Mouse (Mus musculus) thymus, postnatal 10 days (tissue): ENCODE results near the gene Il22ra2.
A peak's percentile ranks its signal among the peaks of the same experiment; 100 is the strongest.

Experiments used
- DNase-seq, 2 experiments: peaks; one replicate each; pipeline ENCODE4 v3.0.0; 2021; ENCODE audit warnings: low spot score in 2 of 2

Il22ra2 gene

GRCm38 (mm10) chr10:19621408-19622048 is at the start of gene Il22ra2:
Gene Il22ra2, plus strand, starts transcription at chr10:19621998.
- DNase-seq, result peak in 1 of 2 experiments; percentile 18

GRCm38 (mm10) chr10:19577571-19577970 is 44.2 kb upstream of the Il22ra2 start:
- DNase-seq, result no peak

GRCm38 (mm10) chr10:19578001-19578400 is 43.8 kb upstream of the Il22ra2 start:
- no peak for DNase-seq

- DNase-seq, result no peak
Measured at GRCm38 (mm10) chr10:19578409-19578986, 43.3 kb upstream of the Il22ra2 start.

- DNase-seq, result no peak
Measured at GRCm38 (mm10) chr10:19580660-19581059, 41.1 kb upstream of the Il22ra2 start.

GRCm38 (mm10) chr10:19581844-19582582 is 39.8 kb upstream of the Il22ra2 start:
- DNase-seq, result peak; percentile 49

- no peak for DNase-seq
Measured at GRCm38 (mm10) chr10:19582806-19583430, 38.9 kb upstream of the Il22ra2 start.

- peak; percentile 80 to 86 for DNase-seq
Measured at GRCm38 (mm10) chr10:19584064-19584463, 37.7 kb upstream of the Il22ra2 start.

GRCm38 (mm10) chr10:19584846-19585245 is 37.0 kb upstream of the Il22ra2 start:
- DNase-seq, result no peak

- no peak for DNase-seq
Measured at GRCm38 (mm10) chr10:19585860-19586259, 35.9 kb upstream of the Il22ra2 start.

- peak in 1 of 2 experiments; percentile 54 for DNase-seq
Measured at GRCm38 (mm10) chr10:19587281-19587680, 34.5 kb upstream of the Il22ra2 start.

- DNase-seq, result no peak
Measured at GRCm38 (mm10) chr10:19589626-19590025, 32.2 kb upstream of the Il22ra2 start.

- no peak for DNase-seq
Measured at GRCm38 (mm10) chr10:19591286-19591640, 30.5 kb upstream of the Il22ra2 start.

GRCm38 (mm10) chr10:19591641-19592441 is 30.0 kb upstream of the Il22ra2 start, which contains the start of gene Ifngr1:
Gene Ifngr1, plus strand, starts transcription at chr10:19591949.
- DNase-seq, result peak; percentile 99 to 100

GRCm38 (mm10) chr10:19592556-19592955 is 29.2 kb upstream of the Il22ra2 start:
- DNase-seq, result no peak

- no peak for DNase-seq
Measured at GRCm38 (mm10) chr10:19593296-19593695, 28.5 kb upstream of the Il22ra2 start.

- DNase-seq, result peak; percentile 50 to 55
Measured at GRCm38 (mm10) chr10:19594201-19594905, 27.4 kb upstream of the Il22ra2 start.

- no peak for DNase-seq
Measured at GRCm38 (mm10) chr10:19596866-19597265, 24.9 kb upstream of the Il22ra2 start.

GRCm38 (mm10) chr10:19598091-19598490 is 23.7 kb upstream of the Il22ra2 start:
- peak; percentile 52 to 57 for DNase-seq

GRCm38 (mm10) chr10:19599331-19600092 is 22.3 kb upstream of the Il22ra2 start:
- DNase-seq, result no peak
